Mouse (Mus musculus): ENCODE data around the gene Prom1.
"Not testable (repeated sequence)": the region's sequence is repeated elsewhere in the genome, so short reads cannot be mapped to it uniquely, and the experiment has no call there.

Prom1 gene

GRCm38 (mm10) chr5:44101231-44102110, at the start of gene Prom1:
Gene Prom1, minus strand, starts transcription at chr5:44102032.
- DNase-seq (ENCODE audit: low spot score), result peak; percentile 17

DNA sequence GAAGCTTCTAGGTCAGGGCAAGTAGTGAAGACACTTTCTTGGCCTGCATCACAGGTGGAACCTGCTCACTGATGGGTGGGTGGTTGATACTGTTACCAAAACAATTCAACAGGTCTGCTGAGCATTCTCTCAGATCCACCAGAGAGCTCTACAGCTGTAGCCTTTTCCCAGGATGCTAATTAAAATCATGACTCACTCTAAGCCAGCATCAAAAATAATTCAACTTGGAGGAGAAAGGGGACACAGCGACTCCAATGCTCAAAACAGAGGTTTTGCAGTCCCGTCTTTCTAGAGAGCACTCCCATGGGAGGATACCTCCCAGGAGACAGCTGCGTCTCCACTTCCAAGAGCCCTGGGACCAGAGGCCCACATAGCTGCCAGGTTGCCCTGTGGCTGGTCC, 45.9 kb upstream of the Prom1 start:
- no peak for DNase-seq (ENCODE audit: low spot score)

DNA sequence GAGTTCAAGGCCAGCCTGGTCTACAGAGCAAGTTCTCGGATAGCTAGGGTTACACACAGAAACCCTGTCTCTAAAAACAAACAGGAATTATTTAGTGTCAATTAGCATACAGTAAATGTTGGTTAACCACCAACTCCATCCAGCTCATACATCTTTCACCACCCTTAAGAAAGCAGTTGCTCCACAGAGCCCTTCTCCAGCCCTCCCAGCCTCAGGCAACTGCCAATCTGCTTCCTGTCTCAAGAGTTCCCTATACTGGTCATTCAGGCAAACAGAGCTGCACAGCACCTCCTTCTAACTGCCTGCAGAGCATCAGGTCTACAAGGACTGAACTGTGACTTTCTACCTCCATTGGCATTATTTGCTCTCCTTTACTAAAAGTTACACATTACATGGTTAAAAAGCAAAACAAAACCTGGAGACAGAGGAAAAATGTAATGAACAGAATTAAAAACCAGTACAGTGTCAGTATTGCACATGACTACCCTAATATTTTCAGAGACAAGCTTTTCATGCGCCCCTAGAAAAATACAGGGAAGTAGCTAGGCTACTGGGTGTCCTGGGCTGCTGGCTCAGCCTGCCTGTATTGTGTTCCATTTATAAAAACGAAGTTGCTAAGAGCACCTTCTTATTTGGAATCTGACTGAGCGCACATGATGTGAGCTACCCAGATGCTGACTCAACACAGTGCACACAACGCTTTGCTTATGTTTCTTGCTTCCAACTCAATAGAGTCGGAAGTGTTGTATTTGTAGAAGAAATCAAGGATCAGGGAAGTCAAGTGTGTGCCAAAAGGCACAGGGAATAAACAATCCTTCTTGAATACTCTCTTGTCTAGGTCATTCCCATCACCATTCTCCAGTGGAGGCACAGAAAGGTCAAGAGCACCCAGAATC, 44.9 kb upstream of the Prom1 start:
- no peak for DNase-seq (ENCODE audit: low spot score)

GRCm38 (mm10) chr5:44143467-44144235, 41.8 kb upstream of the Prom1 start:
- DNase-seq (ENCODE audit: low spot score), result no peak

DNA sequence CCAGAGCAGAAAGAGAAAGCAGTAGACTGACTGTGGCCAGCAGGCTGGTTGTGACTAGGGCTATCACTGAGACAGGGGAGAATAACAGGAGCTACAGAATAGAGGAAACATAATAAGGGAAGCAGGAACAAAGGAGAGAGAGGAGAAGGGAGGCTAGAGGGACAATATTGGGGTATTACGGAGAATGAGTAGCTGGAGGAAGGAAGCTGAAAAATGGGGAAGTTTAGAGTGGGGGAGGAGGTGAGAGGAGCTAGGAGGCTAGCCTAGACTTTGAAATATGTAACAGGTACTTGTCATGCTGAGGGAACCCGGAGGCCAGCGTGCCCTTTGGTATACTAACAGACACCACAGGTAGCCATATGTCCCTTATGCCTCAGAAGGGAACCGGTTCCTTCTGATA, 25.7 kb upstream of the Prom1 start:
- no peak for DNase-seq (ENCODE audit: low spot score)

DNA sequence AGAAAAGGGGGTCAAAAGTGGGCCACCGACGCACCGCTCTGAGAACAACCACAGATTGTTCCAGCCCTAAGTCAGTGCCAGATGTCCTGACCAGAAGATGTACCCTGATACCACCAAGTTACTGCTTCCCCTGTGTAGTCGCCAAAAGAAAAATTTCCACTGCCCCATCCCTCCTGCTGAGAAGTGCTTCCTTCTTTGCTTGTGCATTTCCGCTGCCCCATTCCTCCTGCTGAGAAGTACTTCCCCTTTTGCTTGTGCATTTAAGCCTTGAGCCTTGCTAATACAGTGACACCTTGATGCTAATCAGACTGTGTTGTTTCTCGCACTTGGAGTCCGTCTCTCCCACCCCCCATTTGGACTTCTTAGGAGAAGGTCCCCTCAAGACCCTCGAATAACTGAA, 24.7 kb upstream of the Prom1 start:
- DNase-seq (ENCODE audit: low spot score), result not testable (repeated sequence)

DNA sequence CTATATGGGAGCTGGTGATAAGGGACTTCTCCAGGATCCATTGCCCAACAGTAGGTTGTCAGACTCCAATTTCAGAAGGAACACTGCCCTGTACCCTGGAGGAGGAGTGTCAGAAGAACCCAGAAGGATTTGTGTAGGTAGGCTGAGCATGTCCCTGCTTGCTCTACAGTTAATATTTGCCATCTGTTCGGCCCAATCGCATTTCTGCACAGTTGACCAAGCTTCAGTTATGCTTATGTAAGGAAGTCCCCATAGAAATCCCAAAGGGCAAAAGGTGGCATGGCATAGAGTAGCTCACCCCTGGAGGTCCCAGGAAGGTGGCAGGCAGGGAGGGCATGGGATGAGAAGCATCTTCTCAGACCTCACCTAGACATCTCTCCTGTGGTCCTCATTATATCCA, 19.6 kb upstream of the Prom1 start:
- no peak for DNase-seq (ENCODE audit: low spot score)

GRCm38 (mm10) chr5:44113138-44113537, 11.3 kb upstream of the Prom1 start:
- no peak for DNase-seq (ENCODE audit: low spot score)

DNA sequence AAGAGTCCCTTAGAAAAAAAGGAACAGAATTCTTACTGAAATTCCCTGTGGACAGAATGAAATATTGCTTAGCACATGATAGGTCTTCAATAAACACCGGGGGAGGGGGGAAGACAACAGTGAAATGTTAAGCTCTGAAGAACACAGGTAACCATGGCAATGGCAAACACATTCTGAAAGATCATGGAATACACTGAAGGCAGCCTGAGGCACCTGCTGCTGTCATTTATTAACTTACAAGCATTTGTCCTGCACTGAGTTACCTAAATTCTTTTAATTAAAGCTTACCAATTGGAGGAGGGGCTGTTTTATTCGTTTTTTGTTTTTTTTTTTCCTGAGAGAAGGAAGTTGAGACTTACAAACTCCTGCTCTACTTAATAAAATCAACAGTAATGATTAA, 7.3 kb upstream of the Prom1 start:
- no peak for DNase-seq (ENCODE audit: low spot score)

- no peak for DNase-seq (ENCODE audit: low spot score)
These were observed 6.3 kb upstream of the Prom1 start for GRCm38 (mm10) chr5:44108125-44108524.

- DNase-seq (ENCODE audit: low spot score), result no peak
These were observed 3.4 kb upstream of the Prom1 start for GRCm38 (mm10) chr5:44105192-44105591.

DNA sequence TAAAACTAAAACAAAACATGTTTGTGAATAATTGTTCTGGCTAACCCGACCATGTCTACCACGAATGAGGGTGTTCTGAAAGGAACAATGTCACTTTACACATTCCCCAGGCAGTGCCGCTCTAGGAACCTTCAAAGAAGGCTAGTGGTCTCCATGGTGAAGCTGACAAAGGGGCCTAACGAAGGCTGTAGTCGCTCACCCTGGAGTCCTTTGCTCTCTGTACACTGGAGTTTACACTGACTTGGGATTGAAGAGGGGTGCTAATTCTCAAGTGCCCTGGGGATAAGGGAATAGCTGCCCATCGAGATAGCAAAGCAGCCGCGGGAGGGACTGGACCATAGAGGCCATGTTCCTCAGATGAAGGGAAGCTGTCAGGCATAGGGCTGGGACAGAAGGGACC, 2.9 kb upstream of the Prom1 start:
- DNase-seq (ENCODE audit: low spot score), result no peak

GRCm38 (mm10) chr5:44104120-44104519, 2.3 kb upstream of the Prom1 start:
- no peak for DNase-seq (ENCODE audit: low spot score)

- no peak for DNase-seq (ENCODE audit: low spot score)
These were observed 1.3 kb upstream of the Prom1 start for GRCm38 (mm10) chr5:44103121-44103520.

GRCm38 (mm10) chr5:44100544-44101230, 1.1 kb downstream of the Prom1 start:
- DNase-seq (ENCODE audit: low spot score), result peak; percentile 44

- no peak for DNase-seq (ENCODE audit: low spot score)
These were observed 1.7 kb downstream of the Prom1 start for GRCm38 (mm10) chr5:44100187-44100543.

DNA sequence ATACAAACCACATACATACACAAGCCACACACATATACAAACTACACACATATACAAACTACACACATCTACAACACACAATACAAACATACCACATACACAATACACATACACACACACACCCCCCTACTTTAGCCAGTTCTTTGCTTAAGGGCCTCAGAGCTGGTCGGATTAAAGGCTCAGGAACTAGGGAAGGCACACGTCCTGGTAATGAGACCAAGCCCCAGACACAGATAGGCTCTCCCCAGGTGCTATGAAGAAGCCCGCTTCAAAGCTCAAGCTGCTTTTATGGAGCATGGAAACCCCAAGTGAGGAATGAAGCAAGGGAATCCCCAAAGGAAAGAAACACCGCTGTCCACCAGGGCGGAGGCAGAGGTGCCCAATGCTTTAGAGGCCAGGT, 4.8 kb downstream of the Prom1 start:
- DNase-seq (ENCODE audit: low spot score), result no peak

- DNase-seq (ENCODE audit: low spot score), result no peak
These were observed 5.7 kb downstream of the Prom1 start for GRCm38 (mm10) chr5:44096106-44096505.

GRCm38 (mm10) chr5:44095697-44096096, 6.1 kb downstream of the Prom1 start:
- DNase-seq (ENCODE audit: low spot score), result no peak

- DNase-seq (ENCODE audit: low spot score), result no peak
These were observed 14.8 kb downstream of the Prom1 start for GRCm38 (mm10) chr5:44087034-44087433.

GRCm38 (mm10) chr5:44085871-44086270, 16.0 kb downstream of the Prom1 start:
- no peak for DNase-seq (ENCODE audit: low spot score)

DNA sequence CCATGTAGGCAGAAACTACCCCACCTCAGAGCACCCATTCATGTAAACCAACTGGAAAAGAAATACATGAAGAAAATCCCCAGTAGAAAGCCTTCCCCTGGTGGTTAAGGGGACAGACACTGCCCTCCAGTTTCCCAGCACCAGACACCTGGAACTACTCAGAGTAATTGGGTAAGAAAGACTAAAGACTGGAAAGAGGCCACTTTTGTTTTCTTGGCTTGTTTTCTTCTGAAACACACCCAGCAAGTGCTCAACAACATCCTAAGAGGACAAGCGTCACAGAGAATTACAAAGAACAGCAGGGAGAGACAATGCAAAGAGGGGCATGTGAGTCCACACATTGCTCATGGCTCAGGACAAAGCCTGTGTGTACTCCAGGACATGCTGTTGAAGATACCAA, 20.7 kb downstream of the Prom1 start:
- DNase-seq (ENCODE audit: low spot score), result no peak
